In the genomic region with DNA sequence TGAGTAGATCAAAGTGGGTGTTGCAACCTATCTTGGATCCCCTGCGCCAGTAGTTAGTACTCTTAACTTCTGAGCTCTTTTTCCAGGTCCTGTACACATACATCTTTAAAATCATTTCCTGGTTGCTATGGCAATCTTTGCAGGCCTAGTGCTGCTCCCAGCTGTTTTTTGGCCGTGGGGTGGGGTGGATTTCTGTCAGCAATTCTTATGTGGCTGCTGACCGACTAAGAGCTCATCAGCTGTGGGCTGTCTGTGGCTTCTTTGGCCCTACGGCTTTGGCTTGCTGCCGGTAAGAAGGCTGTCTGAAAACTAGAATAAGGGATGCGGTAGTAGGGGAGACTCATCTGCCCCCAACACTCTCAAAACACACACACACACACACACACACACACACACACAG, we compare ENCODE assay signal across 8 mouse cellular contexts. TPM values are rescaled to one million over a fixed set of nuclear protein-coding genes. Genes with fewer than 3 reads are reported as not detected.
DNase-seq lines count a peak whose midpoint lies in the region; ATAC-seq lines count a peak whose summit lies in the region.

No protein-coding gene starts in this region.

- H3K4me2 ChIP-seq in intestine, embryonic 14.5 days (ENCODE audit: low read length): peak overlapping the region; percentile 70

- no peaks in the 10 kb centered on the region for H3K9me3 ChIP-seq in intestine, embryonic 14.5 days (ENCODE audit: control insufficient read depth, low read length)

- peak overlapping the region; percentile 84 for H3K4me3 ChIP-seq in intestine, embryonic 14.5 days (ENCODE audit: low read depth, low read length)

- H3K4me1 ChIP-seq in intestine, embryonic 14.5 days (replicated peaks; ENCODE audit: control insufficient read depth, insufficient read depth, low read length): peaks cover 18% of the 10 kb centered on the region

- H3K27me3 ChIP-seq in intestine, embryonic 14.5 days (replicated peaks; ENCODE audit: control insufficient read depth, insufficient read depth, low read length): no peaks in the 10 kb centered on the region

- H3K9ac ChIP-seq in intestine, embryonic 14.5 days (ENCODE audit: low read length): peak overlapping the region; percentile 76

- 30% methylated on average over 6 of the region's 6 CpGs for WGBS in intestine, embryonic 14.5 days

- peak; percentile 29 for DNase-seq in adrenal gland, postnatal 14 days
- no peak for DNase-seq in adrenal gland, postnatal 4 days (ENCODE audit: low spot score in 2 of 2)
- peak; percentile 46 for DNase-seq in urinary bladder, postnatal 14 days (ENCODE audit: low spot score)
- no peak for DNase-seq in urinary bladder, postnatal 10 days (ENCODE audit: low spot score)
- no peak for DNase-seq in intestine, embryonic 14.5 days (ENCODE audit: low spot score)
- DNase-seq in layer of hippocampus, postnatal 10 days (ENCODE audit: low spot score in 2 of 2): no peak
- DNase-seq in right cerebral cortex, postnatal 4 days: no peak

- peak overlapping the region; percentile 57 for H3K27ac ChIP-seq in intestine, embryonic 14.5 days (ENCODE audit: low read depth)

- H3K36me3 ChIP-seq in intestine, embryonic 14.5 days (ENCODE audit: control insufficient read depth, insufficient read depth, low read length): peaks cover 20% of the 10 kb centered on the region

- no peak for ATAC-seq in intestine, embryonic 14.5 days (replicated peaks; ENCODE audit: low FRiP score, low TSS enrichment, low read depth)
- 0 out of 2 replicates have a peak, but pooled peaks have one; percentile 12 for ATAC-seq in megakaryocyte-erythroid progenitor cell, adult 5-6 weeks (replicated peaks; ENCODE audit: low FRiP score, low TSS enrichment, poor library complexity, severe bottlenecking)

RNA-seq across cellular contexts. Expression of a gene that starts 0.6 kb away (rescaled TPM):
- total RNA-seq in adrenal gland, postnatal 14 days (2021): 28.2 and 33.8 TPM in 2 replicates
- 10 to 100 TPM; 53.4 to 54.3 TPM for total RNA-seq in adrenal gland, postnatal 4 days (2021)
- 34.0 and 38.0 TPM in 2 replicates for polyA plus RNA-seq in intestine, embryonic 14.5 days (2014; fragmentation: Nextera tagmentation; extraction: Ambion mirVana)
- total RNA-seq in megakaryocyte-erythroid progenitor cell, adult 5-6 weeks (2014; fragmentation: Nextera tagmentation): 30.8 and 34.5 TPM in 2 replicates
- total RNA-seq in megakaryocyte-erythroid progenitor cell, adult 5-6 weeks (2017): 22.0 and 29.7 TPM in 2 replicates
- 10 to 100 TPM; 48.4 to 52.9 TPM for total RNA-seq in layer of hippocampus, postnatal 10 days (2021)

RNA-seq across cellular contexts. Expression of a gene that starts 9.4 kb away (rescaled TPM):
- total RNA-seq in adrenal gland, postnatal 14 days (2021): 598 and 660 TPM in 2 replicates
- total RNA-seq in adrenal gland, postnatal 4 days (2021): 100 to 1,000 TPM; 309 to 324 TPM
- polyA plus RNA-seq in intestine, embryonic 14.5 days (2014; fragmentation: Nextera tagmentation; extraction: Ambion mirVana): 379 and 401 TPM in 2 replicates
- total RNA-seq in megakaryocyte-erythroid progenitor cell, adult 5-6 weeks (2014; fragmentation: Nextera tagmentation): 161 and 223 TPM in 2 replicates
- 310 and 343 TPM in 2 replicates for total RNA-seq in megakaryocyte-erythroid progenitor cell, adult 5-6 weeks (2017)
- total RNA-seq in layer of hippocampus, postnatal 10 days (2021): 100 to 1,000 TPM; 229 to 246 TPM

RNA-seq across cellular contexts. Expression of a gene that starts 12.6 kb away (rescaled TPM):
- total RNA-seq in adrenal gland, postnatal 14 days (2021): 6.2 and 6.6 TPM in 2 replicates
- total RNA-seq in adrenal gland, postnatal 4 days (2021): 10 to 100 TPM; 15.6 to 15.7 TPM
- 18.5 and 20.7 TPM in 2 replicates for polyA plus RNA-seq in intestine, embryonic 14.5 days (2014; fragmentation: Nextera tagmentation; extraction: Ambion mirVana)
- 37.1 and 38.5 TPM in 2 replicates for total RNA-seq in megakaryocyte-erythroid progenitor cell, adult 5-6 weeks (2014; fragmentation: Nextera tagmentation)
- total RNA-seq in megakaryocyte-erythroid progenitor cell, adult 5-6 weeks (2017): 19.5 and 23.4 TPM in 2 replicates
- 1 to 10 TPM; 4.9 to 6.9 TPM for total RNA-seq in layer of hippocampus, postnatal 10 days (2021)

RNA-seq across cellular contexts. Expression of a gene that starts 33.9 kb away (rescaled TPM):
- total RNA-seq in adrenal gland, postnatal 14 days (2021): 22.6 and 25.0 TPM in 2 replicates
- 10 to 100 TPM; 25.8 to 31.0 TPM for total RNA-seq in adrenal gland, postnatal 4 days (2021)
- polyA plus RNA-seq in intestine, embryonic 14.5 days (2014; fragmentation: Nextera tagmentation; extraction: Ambion mirVana): 21.2 and 24.7 TPM in 2 replicates
- total RNA-seq in megakaryocyte-erythroid progenitor cell, adult 5-6 weeks (2014; fragmentation: Nextera tagmentation): 43.9 and 48.4 TPM in 2 replicates
- 52.0 and 55.1 TPM in 2 replicates for total RNA-seq in megakaryocyte-erythroid progenitor cell, adult 5-6 weeks (2017)
- 100 to 1,000 TPM; 102 to 116 TPM for total RNA-seq in layer of hippocampus, postnatal 10 days (2021)

Comparison
In these comparisons a context has a peak if more than half of its experiments do, and no peak if none do; other contexts are left out.
1. DNase-seq: peak in adrenal gland, postnatal 14 days (single experiment) and urinary bladder, postnatal 14 days (single experiment); none in adrenal gland, postnatal 4 days (0 of 2), urinary bladder, postnatal 10 days (single experiment), intestine, embryonic 14.5 days (single experiment), layer of hippocampus, postnatal 10 days (0 of 2) and right cerebral cortex, postnatal 4 days (single experiment).